Mouse (Mus musculus): ENCODE data around the gene Nmnat2.
A peak's percentile ranks its signal among the peaks of the same experiment; 100 is the strongest.

Gene Nmnat2

GRCm38 (mm10) chr1:153059626-153060025, 104.8 kb downstream of the Nmnat2 start:
- DNase-seq = peak; percentile 84

- DNase-seq = peak; percentile 51
Observed at GRCm38 (mm10) chr1:153062547-153062946, 107.8 kb downstream of the Nmnat2 start.

GRCm38 (mm10) chr1:153064784-153065390, 110.1 kb downstream of the Nmnat2 start:
- DNase-seq = peak; percentile 89

- DNase-seq = peak; percentile 99
Observed at GRCm38 (mm10) chr1:153065473-153066386, 110.9 kb downstream of the Nmnat2 start.

- DNase-seq = peak; percentile 84
Observed at GRCm38 (mm10) chr1:153066387-153066781, 111.6 kb downstream of the Nmnat2 start.

GRCm38 (mm10) chr1:153071563-153071962, 116.8 kb downstream of the Nmnat2 start:
- peak; percentile 95 for DNase-seq

- DNase-seq = peak; percentile 54
Observed at GRCm38 (mm10) chr1:153071995-153072394, 117.2 kb downstream of the Nmnat2 start.

- peak; percentile 82 for DNase-seq
Observed at GRCm38 (mm10) chr1:153072711-153073110, 117.9 kb downstream of the Nmnat2 start.

GRCm38 (mm10) chr1:153073441-153073840, 118.6 kb downstream of the Nmnat2 start:
- peak; percentile 31 for DNase-seq

- peak; percentile 66 for DNase-seq
Observed at GRCm38 (mm10) chr1:153075087-153075736, 120.4 kb downstream of the Nmnat2 start.

- peak; percentile 84 for DNase-seq
Observed at GRCm38 (mm10) chr1:153075955-153076354, 121.2 kb downstream of the Nmnat2 start.

- peak; percentile 64 for DNase-seq
Observed at GRCm38 (mm10) chr1:153083233-153083632, 128.4 kb downstream of the Nmnat2 start.

- DNase-seq = peak; percentile 92
Observed at GRCm38 (mm10) chr1:153084191-153084590, 129.4 kb downstream of the Nmnat2 start.

- DNase-seq = peak; percentile 70
Observed at GRCm38 (mm10) chr1:153085198-153085597, 130.4 kb downstream of the Nmnat2 start.

- DNase-seq = peak; percentile 35
Observed at GRCm38 (mm10) chr1:153087771-153088170, 133.0 kb downstream of the Nmnat2 start.

GRCm38 (mm10) chr1:153090081-153090480, 135.3 kb downstream of the Nmnat2 start:
- DNase-seq = peak; percentile 75

GRCm38 (mm10) chr1:153090807-153091206, 136.0 kb downstream of the Nmnat2 start:
- DNase-seq = peak; percentile 81

- peak; percentile 97 for DNase-seq
Observed at GRCm38 (mm10) chr1:153091438-153092236, 136.8 kb downstream of the Nmnat2 start.

GRCm38 (mm10) chr1:153092237-153092975, 137.6 kb downstream of the Nmnat2 start:
- peak; percentile 98 for DNase-seq

GRCm38 (mm10) chr1:153093172-153093571, 138.4 kb downstream of the Nmnat2 start:
- DNase-seq = no peak

- DNase-seq = peak; percentile 83
Observed at GRCm38 (mm10) chr1:153093581-153093980, 138.8 kb downstream of the Nmnat2 start.

All from heart, adult 11 months (tissue).